Mouse (Mus musculus): ENCODE results near the gene Pdlim7.

Pdlim7 gene

DNA sequence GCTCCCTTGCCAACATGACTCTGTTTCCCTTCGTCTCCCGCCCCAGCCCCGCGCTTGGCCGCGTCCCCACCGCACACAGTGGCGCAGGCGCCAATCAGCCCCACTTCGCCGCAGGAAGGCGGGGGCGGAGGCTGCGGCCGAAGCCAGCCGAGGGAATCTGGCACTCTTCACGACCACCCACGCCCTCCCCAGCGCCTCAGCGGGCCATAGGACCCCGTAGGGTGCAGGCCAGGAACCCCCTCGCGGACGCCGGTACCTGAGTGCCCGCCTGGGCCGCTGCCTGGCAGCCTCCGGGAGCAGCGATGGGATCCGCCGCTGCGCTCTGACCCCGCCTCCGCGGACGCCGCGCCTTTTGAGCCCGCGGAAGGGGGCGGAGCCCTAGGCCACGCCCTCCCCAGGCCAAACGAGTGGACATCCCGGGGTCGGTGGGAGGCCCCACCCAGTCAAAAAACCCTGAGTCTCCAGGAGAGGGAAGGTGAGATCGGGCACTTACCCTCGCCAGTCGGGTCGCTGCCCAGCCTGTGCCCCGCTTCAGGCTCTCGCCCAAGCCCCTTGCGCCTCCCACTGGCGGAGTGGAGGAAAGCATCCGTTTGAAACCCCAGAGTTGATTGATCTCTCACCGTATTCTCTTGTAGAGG, at the start of gene Pdlim7:
Gene Pdlim7 (minus strand): TSS at position 566 of the 638 bp plus-strand sequence.
- DNase-seq, result peak; percentile 93

DNA sequence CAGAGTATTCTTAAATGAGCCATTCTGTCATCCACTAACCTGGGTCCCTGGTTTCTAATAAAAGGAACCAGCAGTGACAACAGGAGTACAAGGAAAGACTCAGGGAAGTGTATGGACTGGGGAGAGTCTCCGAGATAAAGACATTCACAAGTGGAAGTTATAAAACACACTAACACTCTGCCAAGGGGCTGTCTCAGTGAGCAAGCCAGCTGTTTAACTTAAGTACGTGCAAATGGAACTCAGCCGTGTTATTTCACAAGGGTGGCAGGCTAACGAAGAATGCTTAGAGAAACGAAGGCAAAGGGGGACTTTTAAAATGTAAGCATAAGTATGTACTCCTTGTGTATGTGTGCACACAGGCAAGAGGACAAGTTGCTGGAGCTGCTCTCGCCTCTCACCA, 44.0 kb upstream of the Pdlim7 start:
- no peak for DNase-seq

DNA sequence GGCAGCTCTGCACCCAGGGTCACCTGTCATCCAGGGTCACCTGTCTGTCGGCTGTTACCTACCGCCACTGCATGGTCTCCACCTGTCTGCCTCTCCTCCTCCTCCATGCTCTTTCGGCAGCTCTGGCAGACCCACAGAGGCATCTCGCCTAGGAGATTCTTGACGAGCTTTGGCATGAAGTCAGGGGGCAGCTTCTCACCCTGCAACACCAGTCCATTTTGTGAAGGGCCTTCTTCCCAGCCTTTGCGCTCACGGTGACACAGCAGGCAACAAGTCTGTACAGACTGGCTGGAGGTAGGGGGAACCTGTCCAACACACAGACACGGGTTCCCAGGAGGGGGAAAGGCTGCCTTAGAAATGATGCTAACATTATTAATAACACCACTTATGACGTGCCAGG, 42.4 kb upstream of the Pdlim7 start:
- no peak for DNase-seq

DNA sequence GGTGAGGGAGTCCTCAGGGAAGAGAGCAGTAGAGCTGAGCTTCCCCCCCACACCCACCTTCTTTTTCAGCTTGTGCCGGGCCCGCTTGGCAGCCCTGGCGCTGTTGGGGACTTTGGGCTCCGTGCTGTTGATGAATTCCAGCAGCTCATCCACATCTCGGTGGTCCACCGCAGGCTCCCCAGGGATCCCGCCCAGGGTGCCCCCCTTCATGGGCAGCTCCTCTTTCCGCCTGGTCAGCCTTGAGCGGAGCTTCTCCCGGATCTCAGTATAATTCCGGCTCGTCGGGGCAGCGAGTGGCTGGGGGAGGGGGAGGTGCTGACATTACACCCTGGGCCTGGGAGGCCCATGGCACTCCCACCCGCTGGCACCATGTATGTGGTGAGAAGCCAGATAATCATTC, 35.6 kb upstream of the Pdlim7 start:
- no peak for DNase-seq

DNA sequence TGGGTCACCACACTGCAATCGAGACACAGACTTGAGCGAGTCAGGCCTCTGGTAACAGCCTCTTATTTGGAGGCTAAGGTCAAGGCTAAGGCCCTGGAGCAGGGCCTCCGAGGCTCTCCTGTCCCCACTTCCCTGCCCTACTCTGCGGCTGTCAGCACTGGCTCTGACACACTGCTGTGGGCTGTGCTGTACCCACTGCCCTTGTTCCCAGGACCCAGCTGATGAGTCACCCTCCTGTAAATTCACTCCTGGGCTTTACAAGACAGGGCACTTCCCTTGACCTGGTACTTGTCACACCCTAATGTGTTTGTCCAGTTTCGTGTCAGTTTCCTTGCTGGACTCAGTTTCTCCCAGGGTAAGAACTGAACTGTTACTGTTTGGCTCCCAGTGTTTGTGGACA, 35.0 kb upstream of the Pdlim7 start:
- no peak for DNase-seq

DNA sequence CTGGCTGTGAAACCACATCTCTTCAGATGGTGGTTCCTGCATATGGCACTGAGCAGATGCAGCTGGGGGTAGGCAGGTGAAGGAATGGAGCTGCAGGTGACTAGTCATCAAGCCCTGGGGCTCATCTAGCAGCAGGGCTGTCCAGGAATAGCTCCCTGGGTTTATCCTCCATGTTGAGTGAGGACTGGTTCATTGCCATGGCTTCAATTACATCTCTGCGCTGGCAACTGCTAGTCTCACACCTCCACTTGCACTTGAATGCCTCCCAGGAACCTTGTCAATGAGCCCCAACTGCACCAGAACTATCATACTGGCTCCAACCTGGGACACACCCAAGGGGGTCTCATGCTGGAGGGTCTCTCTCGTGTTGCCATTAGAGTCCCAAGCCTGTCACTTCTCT, 34.4 kb upstream of the Pdlim7 start:
- DNase-seq, result no peak

DNA sequence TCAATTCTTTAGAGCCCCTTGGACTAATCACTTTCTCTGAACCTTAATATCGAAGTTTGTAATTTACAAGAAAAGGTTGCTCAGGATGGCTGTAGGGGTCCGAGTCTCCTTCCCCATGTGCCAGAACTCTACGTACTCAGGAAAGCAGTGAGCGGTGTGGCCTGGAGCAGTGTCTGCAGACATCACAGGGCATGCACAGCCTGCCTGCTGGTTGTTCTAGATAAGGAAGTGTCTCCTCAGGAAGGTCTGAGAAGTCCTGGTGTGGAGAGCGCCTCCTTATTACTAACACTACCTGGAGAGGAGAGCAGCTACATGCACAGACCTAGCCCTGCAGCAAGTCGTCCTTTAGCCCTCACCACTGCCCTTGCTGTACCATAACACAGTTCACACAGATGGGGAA, 31.3 kb upstream of the Pdlim7 start:
- no peak for DNase-seq

DNA sequence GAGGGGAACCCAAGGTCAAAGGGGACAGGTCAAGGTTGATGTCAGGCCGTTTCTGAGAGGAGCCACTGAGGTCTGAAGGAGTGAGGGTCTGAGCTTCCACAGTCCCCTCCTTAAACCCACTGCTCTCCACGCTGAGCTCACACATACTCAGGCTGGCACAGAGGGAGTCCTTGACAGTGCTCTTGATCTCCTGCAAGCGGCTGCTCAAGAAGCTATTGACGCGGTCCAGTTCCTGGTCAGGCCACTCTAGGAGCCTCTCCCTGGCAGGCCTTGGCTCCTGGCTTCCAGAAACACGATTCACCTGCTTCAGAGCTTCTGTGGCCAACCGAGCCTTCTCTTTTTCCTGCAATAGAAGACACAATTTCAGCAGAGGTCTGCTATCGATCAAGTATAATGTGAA, 30.0 kb upstream of the Pdlim7 start:
- DNase-seq, result no peak

DNA sequence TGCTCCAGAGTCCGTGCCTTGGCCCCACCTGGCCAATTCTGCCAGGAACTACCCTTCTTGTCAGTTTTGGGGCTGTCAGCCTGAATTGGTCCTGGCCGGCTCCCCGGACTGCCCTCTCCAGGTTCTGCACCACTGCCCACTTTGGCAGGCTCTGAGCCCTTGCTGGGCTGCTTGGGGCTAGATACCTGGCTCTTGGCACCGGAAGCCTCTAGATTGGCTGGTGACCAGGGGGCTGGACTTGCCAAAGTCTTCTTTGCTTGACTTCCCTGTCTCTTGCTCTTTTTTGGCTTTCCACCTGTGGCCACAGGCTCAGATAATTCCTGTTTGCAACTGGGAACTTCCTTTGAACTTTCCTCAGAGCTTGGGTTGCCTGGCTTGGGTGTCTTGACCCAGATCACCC, 29.4 kb upstream of the Pdlim7 start:
- no peak for DNase-seq

DNA sequence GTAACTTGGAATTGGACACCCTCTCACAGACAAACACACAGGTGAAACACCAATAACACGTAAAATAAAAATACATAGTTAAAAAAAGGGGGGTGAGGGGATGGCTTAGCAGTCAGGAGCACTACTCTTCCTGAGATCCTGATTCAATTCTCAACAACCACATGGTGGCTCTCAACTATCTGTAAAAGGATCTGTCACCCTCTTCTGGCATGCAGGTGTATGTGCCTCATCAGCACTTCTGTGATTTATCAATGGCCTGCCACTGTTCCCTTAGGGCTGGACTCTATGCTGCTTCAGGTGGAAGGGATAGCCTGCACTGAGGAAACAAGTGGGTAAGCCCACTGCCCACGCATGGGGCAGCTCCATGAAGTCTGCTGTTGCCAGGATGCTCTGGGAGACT, 27.5 kb upstream of the Pdlim7 start:
- DNase-seq, result peak; percentile 22

DNA sequence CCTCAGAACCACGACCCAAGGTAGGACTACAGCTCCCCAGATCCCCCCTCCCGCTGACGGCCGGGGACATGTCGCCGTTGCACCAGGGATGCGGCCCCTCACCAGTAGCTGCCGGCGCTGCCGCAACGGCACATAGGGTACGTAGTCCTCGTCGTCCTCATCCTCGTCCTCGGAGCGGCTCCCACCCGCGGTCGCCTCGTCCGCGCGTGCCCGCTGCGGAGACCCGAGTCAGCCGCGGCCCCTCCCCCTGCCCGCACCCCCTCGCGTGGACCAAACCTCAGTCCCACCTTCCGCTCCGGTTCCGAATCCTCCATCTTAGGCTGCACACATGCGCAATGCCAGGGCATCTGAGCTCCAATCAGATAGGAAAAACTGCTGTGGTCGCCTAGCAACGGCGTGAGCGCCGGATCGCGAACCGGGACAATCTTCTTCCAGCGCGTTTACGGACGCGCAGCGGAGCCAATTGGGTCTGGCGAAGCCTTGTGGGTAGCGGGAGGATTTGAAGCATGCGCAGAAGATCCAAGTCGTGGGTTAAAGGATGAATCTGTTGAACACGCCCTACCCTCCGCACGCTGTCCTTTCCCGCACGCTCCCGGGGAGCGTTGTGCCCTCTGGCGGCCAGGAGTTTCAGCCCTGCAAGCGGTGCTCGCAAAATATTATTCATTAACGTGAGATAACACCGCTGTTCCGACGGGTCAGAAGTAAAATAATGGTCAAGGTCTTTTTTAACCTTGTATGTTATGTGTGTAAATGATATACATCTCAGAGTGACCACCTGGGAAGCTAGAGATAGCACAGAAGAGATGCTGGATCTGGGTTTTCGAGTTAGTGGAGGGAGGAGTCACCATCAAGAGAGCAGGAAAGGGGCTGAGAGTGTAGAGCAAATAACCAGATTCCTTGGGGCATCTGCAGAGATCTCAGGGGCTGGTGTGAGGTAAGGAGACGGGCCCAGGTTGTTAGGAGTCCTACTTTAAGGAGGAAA, 23.0 kb upstream of the Pdlim7 start, which contains the start of gene Ddx41:
Gene Ddx41 (minus strand): TSS at position 465 of the 982 bp plus-strand sequence.
- DNase-seq, result peak; percentile 100

DNA sequence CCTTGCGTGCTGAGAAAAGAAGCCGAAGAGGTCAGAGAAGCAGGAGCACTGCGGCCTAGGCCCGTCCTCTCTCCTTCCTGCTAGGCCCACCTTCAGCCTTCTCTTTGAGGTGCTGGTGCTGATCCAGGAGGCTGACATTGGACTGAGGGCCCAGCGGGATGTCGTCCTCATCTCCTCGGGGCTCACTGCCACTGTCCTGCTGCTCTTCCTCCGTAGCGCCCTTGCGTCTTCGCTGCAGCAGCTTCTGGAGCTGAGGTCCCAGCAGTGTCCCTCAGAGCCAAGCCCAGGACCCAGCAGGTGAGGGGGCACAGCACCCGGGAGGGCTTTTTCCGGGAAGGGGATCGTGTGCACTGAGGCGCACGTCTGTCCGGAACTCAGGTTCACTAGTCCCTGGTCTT, 22.3 kb upstream of the Pdlim7 start:
- DNase-seq, result peak; percentile 43

DNA sequence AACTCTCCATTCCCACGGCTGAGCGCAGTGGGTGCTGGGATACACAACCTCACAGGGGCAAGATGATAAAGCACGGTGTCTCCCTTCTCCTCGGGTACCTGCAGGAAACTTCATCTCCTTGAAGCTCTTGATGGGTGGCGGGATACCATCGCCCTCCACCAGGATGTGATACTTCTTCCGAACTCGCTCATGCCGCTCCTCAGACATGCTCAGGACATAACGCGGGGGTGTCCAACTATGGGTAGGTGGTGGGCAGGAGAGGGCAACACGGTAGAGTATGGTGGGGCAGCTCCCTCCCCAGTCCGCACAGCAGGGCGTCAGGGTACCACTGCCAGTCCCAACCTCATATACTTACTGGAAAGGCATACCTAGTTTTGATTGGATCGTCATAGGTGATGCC, 21.7 kb upstream of the Pdlim7 start:
- no peak for DNase-seq

DNA sequence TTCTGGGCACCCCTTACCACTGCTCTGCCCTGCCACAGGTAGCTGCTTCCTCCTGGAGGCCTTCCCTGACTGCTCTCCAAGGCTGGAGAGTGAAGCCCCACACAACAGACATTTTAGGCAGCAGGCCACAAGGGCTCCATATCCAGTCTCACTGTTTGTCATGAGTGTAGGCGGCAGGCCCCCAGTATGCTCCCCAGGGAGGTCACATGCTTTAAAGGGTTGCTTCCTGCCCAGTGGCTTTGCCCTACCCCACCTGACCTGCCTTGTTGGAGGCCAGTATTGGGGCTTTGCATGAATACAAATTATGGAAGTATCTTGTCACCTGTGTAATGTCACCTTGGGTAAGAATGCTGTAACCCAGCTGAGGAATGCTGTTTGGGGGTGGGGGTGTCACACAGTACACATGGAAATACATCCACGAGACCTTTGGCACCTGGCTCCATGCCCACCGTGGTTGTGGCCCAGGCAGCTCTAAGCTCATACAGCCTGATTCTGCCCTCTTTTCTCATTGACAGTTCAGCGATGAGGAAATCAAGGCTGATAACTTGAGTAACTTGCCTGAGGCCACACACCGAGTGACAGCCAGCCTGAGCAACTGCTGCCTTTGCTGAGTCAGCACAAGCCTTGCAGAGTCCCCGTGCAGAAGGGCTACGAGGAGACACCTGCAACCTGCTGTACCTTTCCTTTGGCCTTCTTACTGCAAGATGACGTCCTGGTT, 15.9 kb upstream of the Pdlim7 start, which contains the start of gene Dok3:
Gene Dok3 (minus strand): TSS at position 99 of the 718 bp plus-strand sequence.
- DNase-seq, result no peak

DNA sequence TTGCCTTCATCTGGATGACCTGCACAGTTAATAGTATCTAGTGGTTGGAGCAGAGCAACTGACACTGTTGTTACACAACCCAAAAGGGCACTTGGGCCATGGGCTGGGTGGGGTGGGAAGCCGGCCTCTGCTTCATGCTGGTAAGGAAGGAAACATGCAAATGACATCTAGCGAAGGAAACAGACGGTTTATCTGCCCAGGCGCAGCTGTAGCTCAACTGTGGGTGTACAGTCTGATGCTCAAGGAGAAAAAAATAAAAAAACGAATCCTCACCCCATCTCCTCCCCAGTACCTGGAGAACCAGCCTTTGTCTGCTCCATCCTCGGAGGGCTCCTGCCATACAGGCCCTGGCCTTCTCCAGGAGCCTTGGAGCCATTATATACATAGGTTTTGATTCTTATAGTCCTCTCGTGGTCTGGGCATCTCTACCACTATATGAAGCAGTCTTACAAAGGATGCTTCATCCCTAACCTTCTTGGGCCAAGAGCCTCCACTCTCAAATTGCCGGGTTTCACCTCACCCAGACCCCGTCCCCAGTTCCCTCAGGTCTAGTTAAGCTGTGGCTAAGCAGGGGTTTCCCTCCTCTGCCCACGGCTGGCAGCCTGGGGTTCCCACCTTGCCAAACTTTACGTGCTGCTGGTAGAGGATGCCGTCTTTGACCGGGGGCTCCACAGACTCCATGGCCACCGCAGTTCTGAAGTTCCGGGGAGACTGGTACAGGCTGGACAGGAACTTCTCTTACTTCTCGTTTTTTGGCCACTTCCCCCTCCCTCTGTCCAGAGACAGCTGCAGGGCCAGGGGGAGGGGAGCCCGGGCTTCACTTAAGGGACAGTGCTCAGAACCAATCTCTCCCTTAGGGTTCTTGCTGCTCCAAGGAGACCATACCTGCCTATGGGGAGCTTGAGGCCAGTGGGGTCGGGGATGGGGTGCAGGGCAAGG, 14.6 kb upstream of the Pdlim7 start:
- DNase-seq, result no peak

DNA sequence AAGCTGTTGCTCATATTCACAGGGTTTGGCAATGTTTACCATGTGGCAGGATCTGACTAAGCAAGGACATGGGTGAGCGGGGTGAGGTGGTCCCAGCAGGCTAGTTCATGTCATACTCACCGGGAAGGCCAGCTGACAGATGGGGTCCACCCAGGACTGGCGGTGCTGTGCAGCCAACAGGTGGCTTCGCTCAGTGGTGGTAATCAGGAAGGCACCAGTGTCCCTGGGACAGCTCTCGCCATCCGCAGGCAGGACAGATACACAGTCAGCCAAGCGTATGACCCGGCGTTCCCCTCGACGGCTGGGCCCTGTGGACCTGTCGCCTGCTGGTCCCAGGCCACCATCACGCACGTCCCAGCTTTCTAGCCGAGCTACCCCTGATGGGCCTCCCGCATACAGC, 13.7 kb upstream of the Pdlim7 start:
- DNase-seq, result no peak

DNA sequence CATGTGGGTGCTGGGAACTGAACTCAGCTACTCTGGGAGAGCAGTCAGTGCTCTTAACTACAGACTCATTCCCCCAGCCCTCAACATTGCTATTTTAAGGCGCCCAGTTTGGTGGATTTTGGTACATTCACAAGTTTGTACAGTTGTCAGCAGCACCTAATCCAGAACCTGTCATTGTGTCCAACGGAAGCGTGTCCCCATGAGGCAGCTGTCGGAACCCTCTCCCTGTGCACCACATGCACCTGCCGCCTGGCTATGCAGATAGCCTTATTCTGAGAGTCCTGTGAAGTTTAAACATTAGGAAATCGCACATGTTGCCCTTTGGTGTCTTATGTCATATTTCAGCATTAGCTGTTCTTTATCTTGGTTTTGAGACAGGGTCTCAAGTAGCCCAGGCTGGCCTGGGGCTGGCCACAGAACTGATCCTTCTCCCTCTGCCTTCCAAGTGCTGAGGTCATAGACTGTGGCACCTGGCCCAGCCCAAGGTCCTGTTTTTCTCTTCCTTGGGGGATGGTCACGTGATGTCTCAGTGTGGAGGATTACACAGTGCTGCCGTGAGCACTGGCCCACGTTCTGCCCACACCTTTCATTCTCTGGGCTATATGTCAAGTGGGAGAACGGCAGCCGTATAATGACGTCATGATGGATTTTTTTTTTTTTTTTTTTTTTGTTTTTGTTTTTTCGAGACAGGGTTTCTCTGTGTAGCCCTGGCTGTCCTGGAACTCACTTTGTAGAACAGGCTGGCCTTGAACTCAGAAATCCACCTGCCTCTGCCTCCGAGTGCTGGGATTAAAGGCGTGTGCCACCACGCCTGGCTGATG, 12.5 kb upstream of the Pdlim7 start:
- no peak for DNase-seq

DNA sequence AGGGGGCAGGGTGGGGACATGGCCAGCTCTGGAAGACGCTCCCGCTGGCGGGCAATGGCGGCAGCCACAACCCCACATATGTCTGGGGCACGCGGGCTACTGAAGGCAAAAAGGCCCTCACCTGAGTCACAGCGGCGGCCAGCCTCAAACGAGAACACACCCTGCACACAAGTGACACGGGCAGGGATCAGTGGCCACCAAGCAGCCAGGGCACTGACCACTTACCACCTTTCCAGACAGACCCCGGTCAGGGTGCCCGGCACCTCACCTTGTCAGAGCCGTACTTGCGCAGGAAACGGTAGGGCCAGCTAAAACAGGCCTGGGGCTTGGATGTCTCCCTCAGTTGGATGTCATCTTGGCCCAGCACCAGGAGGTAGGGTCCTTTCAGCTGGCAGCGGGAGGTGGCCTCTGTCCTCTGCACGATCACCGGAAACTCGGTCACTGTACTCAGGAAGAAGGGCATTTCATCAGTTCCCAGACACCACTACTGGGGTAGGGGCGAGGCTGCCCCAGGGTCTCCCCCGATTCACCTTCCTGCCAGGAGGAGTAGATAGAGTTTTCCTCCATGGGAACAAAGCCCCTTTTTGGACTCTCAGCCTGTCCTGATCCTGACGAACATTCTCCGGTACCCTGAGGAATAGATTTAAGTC, 10.6 kb upstream of the Pdlim7 start:
- no peak for DNase-seq

DNA sequence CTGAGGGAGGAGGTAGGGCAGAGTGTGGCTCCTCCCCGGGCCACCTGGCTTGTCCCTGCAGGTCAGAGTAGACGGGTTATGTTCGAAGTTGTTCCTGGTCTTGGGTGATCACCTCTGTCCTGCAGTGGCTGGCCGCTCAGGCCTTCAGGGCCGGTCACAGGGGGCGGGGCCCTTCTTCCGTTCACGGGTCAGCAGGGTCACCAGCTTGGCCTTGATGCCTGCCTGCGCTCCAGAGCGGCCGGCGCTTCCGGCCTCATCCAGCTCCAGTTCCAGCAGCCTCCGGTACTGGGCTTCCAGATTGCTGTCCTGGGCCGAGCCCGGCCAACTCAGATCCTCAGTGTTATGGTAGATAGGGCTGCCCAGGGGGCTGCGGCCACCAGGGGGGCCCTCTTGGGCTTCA, 9.8 kb upstream of the Pdlim7 start:
- DNase-seq, result no peak

DNA sequence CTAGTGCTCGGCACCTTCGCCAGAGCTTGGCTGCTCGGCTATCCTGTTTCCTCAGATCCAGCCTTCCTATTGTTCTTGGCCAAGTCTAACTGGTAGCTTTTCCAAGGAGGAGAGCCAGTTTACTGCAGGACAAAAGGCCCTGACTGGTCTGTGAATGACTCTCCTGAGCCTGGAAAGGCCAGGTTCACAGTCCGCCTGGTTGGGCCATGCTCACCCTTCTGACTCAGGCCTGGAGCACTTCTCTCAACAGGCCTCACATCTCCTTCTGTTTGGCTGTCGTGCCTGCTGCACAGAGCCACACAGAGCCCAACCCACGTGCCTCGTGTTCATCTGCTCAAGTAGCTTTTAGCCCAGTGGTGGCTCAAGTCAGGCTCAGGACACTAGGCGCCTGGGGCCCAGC, 9.3 kb upstream of the Pdlim7 start:
- DNase-seq, result no peak

DNA sequence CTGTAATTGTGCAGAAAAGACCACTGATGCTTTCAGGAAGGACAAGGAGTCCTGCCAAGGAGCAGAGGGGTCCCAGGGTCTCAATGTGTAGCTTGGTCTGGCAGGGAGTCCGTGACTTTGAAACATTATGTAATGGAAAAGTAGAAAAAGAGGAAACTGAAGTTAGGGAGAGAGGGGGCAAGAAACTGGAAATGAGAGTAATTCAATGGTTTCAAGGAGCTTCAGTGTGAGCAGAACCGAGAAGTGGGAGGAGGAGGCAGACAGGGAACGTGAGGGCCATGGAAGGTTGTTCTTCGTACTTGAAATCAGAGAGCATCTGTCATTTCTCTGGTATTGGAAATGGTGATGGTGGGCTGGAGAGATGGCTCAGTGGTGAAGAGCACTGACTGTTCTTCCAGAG, 6.1 kb upstream of the Pdlim7 start:
- no peak for DNase-seq

Measured in cerebellum, adult 8-10 months (tissue).